Mouse (Mus musculus): ENCODE data around the gene Ndufb5. TPM values are rescaled to one million over a fixed set of nuclear protein-coding genes. Genes with fewer than 3 reads are reported as not detected.
A peak's percentile ranks its signal among the peaks of the same experiment; 100 is the strongest.
"Not testable (repeated sequence)": the region's sequence is repeated elsewhere in the genome, so short reads cannot be mapped to it uniquely, and the experiment has no call there.

Ndufb5 gene
- polyA plus RNA-seq, 1 experiment from 2014 or later = 335 TPM

GRCm38 (mm10) chr3:32705647-32706348, 31.0 kb upstream of the Ndufb5 start, which contains the start of gene Actl6a:
Actl6a (plus strand) TSS chr3:32706298.
- not testable (repeated sequence) for H3K36me3 ChIP-seq; DNase-seq (ENCODE audit: low spot score); H3K27ac ChIP-seq; H3K4me1 ChIP-seq; H3K9me3 ChIP-seq; H3K4me3 ChIP-seq; H3K27me3 ChIP-seq (ENCODE audit: insufficient read depth, poor library complexity, severe bottlenecking)
- 68% methylated on average over 9 of the region's 9 CpGs for WGBS

DNA sequence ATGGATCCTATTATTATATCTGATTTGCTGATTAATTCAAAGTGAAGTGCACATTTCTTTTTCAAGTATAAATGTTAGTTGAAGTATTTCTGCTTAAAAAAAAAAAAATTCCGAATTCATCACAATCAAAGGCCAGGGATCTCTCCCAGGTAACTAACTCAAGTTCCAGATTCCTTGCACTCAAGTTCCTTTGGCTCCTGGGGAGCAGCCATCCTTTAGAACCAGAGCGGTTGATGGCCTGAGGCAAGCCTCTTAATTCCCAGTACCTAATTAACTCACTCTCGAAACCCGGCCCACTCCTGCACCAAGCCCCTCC, 28.8 kb upstream of the Ndufb5 start:
- WGBS = 4% methylated on average over 4 of the region's 4 CpGs
- no peak overlapping the region for H3K27ac ChIP-seq
- no peaks in the 10 kb centered on the region for H3K9me3 ChIP-seq
- H3K4me1 ChIP-seq = peaks cover 4% of the 10 kb centered on the region; the same call in 1 of the 2 replicates
- peaks cover 16% of the 10 kb centered on the region for H3K36me3 ChIP-seq
- no peak for DNase-seq (ENCODE audit: low spot score)
- no peaks in the 10 kb centered on the region for H3K27me3 ChIP-seq (ENCODE audit: insufficient read depth, poor library complexity, severe bottlenecking)
- peak overlapping the region; percentile 85 for H3K4me3 ChIP-seq

DNA sequence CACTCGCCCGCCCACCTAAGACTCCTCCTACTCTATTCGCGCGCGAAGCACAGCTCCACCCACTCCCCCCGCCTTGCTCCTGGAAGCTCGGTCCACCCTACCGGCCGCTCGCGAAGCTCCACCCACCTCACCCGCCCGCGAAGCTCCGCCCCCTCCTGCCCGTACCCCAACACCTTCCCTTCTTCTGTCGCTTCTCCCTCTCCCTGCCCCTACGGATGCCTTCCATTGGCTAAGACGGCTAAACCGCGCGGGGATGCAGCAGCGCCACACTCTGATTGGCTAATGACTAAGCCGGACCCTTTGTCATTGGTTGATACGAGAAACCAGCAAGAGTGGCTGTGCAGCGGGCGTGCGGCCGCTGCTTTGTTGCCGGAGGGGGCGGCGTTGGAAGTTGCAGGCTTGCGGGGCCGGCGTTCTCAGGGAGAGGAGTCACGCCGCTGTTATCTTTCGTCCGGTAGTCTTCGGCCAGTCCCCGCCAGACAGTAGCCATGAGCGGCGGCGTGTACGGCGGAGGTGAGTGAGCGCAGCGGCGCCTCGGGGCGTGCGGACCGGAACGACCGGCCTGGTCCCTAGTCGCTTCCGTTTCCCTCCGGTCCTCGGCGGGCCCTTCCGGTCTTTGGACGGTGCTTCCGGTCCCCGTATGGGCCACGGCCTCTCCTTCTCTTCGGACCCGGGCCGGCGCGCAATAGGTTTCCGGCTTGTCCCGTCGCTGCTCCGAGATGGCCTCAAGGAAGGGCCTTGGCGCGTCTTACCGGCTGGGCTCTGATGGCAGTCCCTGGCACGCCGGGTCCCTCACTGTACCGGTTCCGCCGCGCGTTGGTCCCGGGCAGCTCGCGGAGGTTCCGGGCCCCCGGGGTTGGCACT, 28.2 kb upstream of the Ndufb5 start:
- peaks cover 22% of the 10 kb centered on the region for H3K36me3 ChIP-seq
- H3K4me1 ChIP-seq = peaks cover 4% of the 10 kb centered on the region; the same call in 1 of the 2 replicates
- H3K9me3 ChIP-seq = no peaks in the 10 kb centered on the region
- H3K27ac ChIP-seq = peak overlapping the region; percentile 89
- H3K27me3 ChIP-seq (ENCODE audit: insufficient read depth, poor library complexity, severe bottlenecking) = no peaks in the 10 kb centered on the region
- WGBS = under 1% methylated on average over 90 of the region's 90 CpGs
- peak; percentile 100 for DNase-seq (ENCODE audit: low spot score)
- peak overlapping the region; percentile 85 for H3K4me3 ChIP-seq

DNA sequence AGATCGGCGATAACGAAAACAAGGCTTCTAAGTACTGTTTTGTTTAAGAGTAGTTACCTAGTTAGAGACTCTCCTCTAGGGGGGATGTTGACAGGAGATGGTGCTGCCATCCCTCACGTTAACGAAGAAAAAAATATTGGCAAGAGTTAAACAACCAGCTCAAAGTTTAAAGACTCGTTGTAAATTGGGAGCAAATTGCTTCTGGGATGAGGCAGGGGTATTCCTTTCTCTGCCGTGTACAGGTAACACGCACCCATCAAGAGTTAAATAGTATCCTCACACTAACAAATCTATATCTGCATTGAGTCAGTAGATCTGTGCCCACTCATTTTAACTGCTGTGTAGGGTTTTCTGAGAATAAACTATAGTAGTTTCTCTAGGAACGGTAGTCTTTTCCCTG, 27.4 kb upstream of the Ndufb5 start:
- 8% methylated on average over 9 of the region's 9 CpGs for WGBS
- no peaks in the 10 kb centered on the region for H3K27me3 ChIP-seq (ENCODE audit: insufficient read depth, poor library complexity, severe bottlenecking)
- H3K4me1 ChIP-seq = peaks cover 4% of the 10 kb centered on the region; the same call in 1 of the 2 replicates
- H3K27ac ChIP-seq = peak overlapping the region; percentile 89
- peak overlapping the region; percentile 85 for H3K4me3 ChIP-seq
- no peak for DNase-seq (ENCODE audit: low spot score)
- no peaks in the 10 kb centered on the region for H3K9me3 ChIP-seq
- peaks cover 29% of the 10 kb centered on the region for H3K36me3 ChIP-seq

DNA sequence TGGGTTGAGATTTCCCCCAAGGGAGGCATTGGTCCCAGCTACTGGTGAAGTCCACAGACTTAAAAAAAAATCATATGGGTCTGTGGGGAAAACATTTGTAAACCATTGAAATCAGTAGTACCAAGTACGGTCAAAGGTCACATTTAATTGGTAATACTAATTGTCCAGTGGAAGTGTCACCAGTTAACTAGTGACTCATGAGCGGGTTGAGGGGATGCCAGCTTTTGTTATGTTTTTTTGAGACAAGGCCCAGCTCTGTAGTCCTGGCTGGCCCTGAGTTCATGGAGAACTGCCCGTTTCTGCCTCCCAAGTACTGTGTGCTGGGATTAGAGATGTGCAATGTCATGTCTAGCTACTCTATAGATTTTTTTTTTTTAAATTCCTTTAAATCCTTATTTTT, 23.1 kb upstream of the Ndufb5 start:
- Histone ChIP-seq H3K36me3 (peaks cover 71% of the 10 kb centered on the region), H3K4me3 (no peak overlapping the region), H3K27me3 (ENCODE audit: insufficient read depth, poor library complexity, severe bottlenecking) (no peaks in the 10 kb centered on the region), H3K27ac (no peak overlapping the region), H3K9me3 (no peaks in the 10 kb centered on the region), H3K4me1 (peaks cover 4% of the 10 kb centered on the region; the same call in 1 of the 2 replicates)
- DNase-seq (ENCODE audit: low spot score) = peak; percentile 6
- 90% methylated on average over 3 of the region's 3 CpGs for WGBS

DNA sequence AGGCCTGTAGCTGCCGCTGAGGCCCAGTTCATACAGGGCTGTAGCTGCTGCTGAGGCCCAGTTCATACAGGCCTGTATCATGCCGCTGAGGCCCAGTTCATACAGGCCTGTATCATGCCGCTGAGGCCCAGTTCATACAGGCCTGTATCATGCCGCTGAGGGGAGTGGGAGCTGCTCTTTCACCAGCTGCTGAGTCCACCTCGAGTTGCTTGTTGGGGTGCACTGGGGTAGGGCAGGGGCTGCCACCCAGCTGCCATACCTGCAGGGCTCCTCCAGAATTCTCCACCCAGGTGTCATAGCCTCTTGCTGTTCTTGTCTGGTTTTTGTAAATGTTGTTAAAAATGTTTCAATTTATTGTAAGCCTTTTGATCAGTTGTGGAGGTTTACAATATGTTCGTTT, 19.4 kb upstream of the Ndufb5 start:
- WGBS = 94% methylated on average over 6 of the region's 6 CpGs
- DNase-seq (ENCODE audit: low spot score) = peak; percentile 19
- not testable (repeated sequence) for H3K4me1 ChIP-seq; H3K27me3 ChIP-seq (ENCODE audit: insufficient read depth, poor library complexity, severe bottlenecking); H3K4me3 ChIP-seq; H3K9me3 ChIP-seq; H3K27ac ChIP-seq
- peaks cover 97% of the 10 kb centered on the region for H3K36me3 ChIP-seq

- H3K4me3 ChIP-seq = no peak overlapping the region
- H3K27me3 ChIP-seq (ENCODE audit: insufficient read depth, poor library complexity, severe bottlenecking) = no peaks in the 10 kb centered on the region
- peaks cover 97% of the 10 kb centered on the region for H3K36me3 ChIP-seq
- WGBS = 94% methylated on average over 5 of the region's 5 CpGs
- no peaks in the 10 kb centered on the region for H3K9me3 ChIP-seq
- no peak for DNase-seq (ENCODE audit: low spot score)
- no peak overlapping the region for H3K27ac ChIP-seq
- H3K4me1 ChIP-seq = no peaks in the 10 kb centered on the region
Observed at GRCm38 (mm10) chr3:32718271-32718670, 18.5 kb upstream of the Ndufb5 start.

DNA sequence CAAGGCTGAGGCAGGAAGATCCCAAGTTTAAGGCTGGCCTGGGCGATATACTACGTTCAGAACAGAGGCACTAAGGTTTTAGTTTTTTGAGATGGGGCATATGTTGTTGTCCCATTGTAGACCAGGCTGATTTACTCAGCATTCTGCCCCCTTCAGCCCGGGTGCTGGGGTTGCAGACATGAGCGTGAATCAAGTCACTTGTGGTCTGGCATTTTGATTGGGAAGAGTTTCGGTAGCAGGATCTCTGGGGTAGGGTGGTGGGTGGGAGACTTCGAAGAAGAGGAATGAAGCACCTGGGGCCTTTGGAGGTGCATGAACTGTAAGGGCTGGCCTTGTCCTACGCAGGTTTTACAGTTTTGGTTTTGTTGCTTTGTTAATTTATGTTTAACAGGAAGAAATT, 12.6 kb upstream of the Ndufb5 start:
- Histone ChIP-seq H3K27me3 (ENCODE audit: insufficient read depth, poor library complexity, severe bottlenecking) (no peaks in the 10 kb centered on the region), H3K4me1 (no peaks in the 10 kb centered on the region), H3K4me3 (no peak overlapping the region), H3K36me3 (peaks cover 96% of the 10 kb centered on the region), H3K9me3 (no peaks in the 10 kb centered on the region), H3K27ac (no peak overlapping the region)
- DNase-seq (ENCODE audit: low spot score) = peak; percentile 70
- 96% methylated on average over 7 of the region's 7 CpGs for WGBS

DNA sequence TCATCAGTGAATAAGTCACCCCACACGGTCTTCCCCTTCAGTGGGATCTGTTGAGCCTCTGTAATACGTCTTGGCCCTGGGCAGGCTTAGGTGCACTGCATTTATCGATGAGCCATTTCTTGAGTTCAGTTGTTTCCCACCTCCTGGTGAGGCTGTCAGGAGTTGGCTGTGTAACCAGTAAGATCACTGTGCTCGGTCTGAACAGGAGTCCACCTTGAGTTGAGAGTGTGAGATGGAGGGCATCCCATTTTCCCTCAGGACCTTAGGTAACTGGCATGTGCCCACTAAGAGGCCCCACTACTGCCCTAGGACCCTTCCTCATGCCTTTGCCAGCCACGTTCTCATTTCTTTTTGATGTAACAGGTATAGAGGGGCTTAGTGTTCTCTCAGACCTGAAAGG, 10.8 kb upstream of the Ndufb5 start:
- 85% methylated on average over 5 of the region's 5 CpGs for WGBS
- H3K27me3 ChIP-seq (ENCODE audit: insufficient read depth, poor library complexity, severe bottlenecking) = no peaks in the 10 kb centered on the region

DNA sequence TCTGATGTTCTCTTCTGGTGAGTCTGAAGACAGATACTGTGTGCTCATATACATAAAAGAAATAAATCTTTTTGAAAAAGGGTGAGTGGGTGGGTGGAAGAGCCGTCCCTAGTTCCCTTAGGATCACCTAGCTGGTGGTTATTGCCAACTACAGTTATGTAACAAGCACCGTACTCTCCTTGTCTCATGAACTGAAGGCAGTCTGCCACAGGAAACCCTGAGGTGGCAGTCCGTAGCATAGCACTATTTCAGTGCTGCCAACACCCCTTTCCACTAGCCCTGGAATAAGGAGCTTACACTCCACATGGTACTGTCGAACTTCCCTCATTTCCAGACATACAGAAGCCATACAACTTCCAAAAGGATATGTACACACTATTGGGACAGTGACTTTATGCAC, 8.9 kb upstream of the Ndufb5 start:
- Histone ChIP-seq H3K27ac (no peak overlapping the region), H3K9me3 (no peaks in the 10 kb centered on the region), H3K27me3 (ENCODE audit: insufficient read depth, poor library complexity, severe bottlenecking) (no peaks in the 10 kb centered on the region), H3K4me1 (no peaks in the 10 kb centered on the region), H3K36me3 (peaks cover 92% of the 10 kb centered on the region), H3K4me3 (no peak overlapping the region)
- 93% methylated on average over 4 of the region's 4 CpGs for WGBS
- no peak for DNase-seq (ENCODE audit: low spot score)

More for the DNA sequence above, 10.8 kb upstream of the Ndufb5 start:
- Histone ChIP-seq H3K4me3 (no peak overlapping the region), H3K36me3 (peaks cover 95% of the 10 kb centered on the region), H3K27ac (no peak overlapping the region), H3K4me1 (no peaks in the 10 kb centered on the region), H3K9me3 (no peaks in the 10 kb centered on the region)
- peak; percentile 56 for DNase-seq (ENCODE audit: low spot score)

- Histone ChIP-seq H3K36me3 (peaks cover 39% of the 10 kb centered on the region), H3K27me3 (ENCODE audit: insufficient read depth, poor library complexity, severe bottlenecking) (no peaks in the 10 kb centered on the region), H3K4me3 (peak within 1 kb of the TSS; percentile 84), H3K4me1 (peaks cover 11% of the 10 kb centered on the region), H3K9me3 (no peaks in the 10 kb centered on the region), H3K27ac (peak within 1 kb of the TSS; percentile 93)
- WGBS = under 1% methylated on average over 31 of the region's 31 CpGs
- no peak for DNase-seq (ENCODE audit: low spot score)
Observed at GRCm38 (mm10) chr3:32737172-32737655, 424 bp downstream of the Ndufb5 start, which contains the start of gene Mrpl47. Mrpl47 (minus strand) TSS chr3:32737605.

DNA sequence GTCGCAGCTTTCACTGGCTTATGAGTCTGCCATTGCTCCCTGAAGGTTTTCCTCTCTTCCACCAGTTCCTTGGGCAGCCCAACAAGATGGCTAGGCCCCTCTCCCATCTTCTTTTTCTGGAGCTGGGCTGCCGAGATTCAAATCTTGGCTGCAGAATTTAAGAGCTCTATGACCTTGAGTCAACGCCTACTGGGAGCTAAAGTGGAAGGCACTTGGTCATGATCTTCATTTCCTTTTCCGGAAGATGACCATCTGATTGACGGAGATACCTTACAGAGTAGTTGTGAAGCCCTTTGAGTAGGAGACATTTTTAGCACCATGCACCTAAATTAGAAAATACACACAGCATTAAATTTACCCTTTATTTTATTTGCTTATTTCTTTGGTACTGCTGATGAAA, 1.8 kb downstream of the Ndufb5 start:
- Histone ChIP-seq H3K27me3 (ENCODE audit: insufficient read depth, poor library complexity, severe bottlenecking) (no peaks in the 10 kb centered on the region), H3K27ac (no peak overlapping the region), H3K4me3 (peak overlapping the region; percentile 84; the same call in 1 of the 2 replicates), H3K4me1 (peaks cover 11% of the 10 kb centered on the region), H3K36me3 (peaks cover 39% of the 10 kb centered on the region), H3K9me3 (no peaks in the 10 kb centered on the region)
- DNase-seq (ENCODE audit: low spot score) = no peak
- WGBS = 80% methylated on average over 5 of the region's 5 CpGs

DNA sequence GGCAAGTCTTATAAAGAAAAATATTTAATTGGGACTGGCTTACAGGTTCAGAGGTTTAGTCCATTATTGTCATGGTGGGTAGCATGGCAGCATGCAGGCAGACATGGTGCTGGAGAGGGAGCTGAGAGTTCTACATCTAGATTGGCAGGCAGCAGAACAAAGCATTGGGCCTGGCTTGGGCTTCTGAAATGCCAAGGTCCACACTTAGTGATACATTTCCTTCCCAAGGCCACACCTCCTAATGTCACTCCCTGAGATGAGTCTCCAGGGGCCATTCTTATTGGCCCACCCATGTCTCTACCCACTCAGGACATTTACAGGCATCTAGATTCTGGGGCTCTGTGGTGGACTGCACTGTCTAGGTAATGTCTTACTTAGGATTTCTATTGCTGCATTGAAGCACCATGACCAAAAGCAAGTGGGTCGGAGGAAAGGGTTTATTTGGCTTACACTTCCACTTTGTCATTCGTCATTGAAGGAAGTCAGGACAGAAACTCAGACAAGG, 5.5 kb downstream of the Ndufb5 start:
- no peak overlapping the region for H3K4me3 ChIP-seq
- 84% methylated on average over 2 of the region's 2 CpGs for WGBS
- DNase-seq (ENCODE audit: low spot score) = peak; percentile 52
- H3K4me1 ChIP-seq = peaks cover 11% of the 10 kb centered on the region
- no peak overlapping the region for H3K27ac ChIP-seq
- no peaks in the 10 kb centered on the region for H3K27me3 ChIP-seq (ENCODE audit: insufficient read depth, poor library complexity, severe bottlenecking)
- H3K9me3 ChIP-seq = no peaks in the 10 kb centered on the region
- H3K36me3 ChIP-seq = peaks cover 73% of the 10 kb centered on the region

Measured in heart, embryonic 10.5 days (tissue).